Mouse (Mus musculus) ES-Bruce4 (cell line): ENCODE results near the gene Itk.

Experiments
- CTCF ChIP-seq: IDR thresholded peaks from one replicate; pipeline ENCODE4 v1.8.1; 2011; ENCODE audit warnings: low read depth, low read length
- EP300 ChIP-seq: IDR thresholded peaks from 2 replicates; pipeline ENCODE4 v1.6.1; 2011; ENCODE audit warnings: low read depth, low read length; ENCODE audit not compliant: insufficient read depth
- POLR2A ChIP-seq: IDR thresholded peaks from one replicate; pipeline ENCODE4 v1.8.1; 2011; ENCODE audit warnings: low read length; ENCODE audit not compliant: insufficient read depth

- no peak for TF ChIP-seq EP300
- no peak for TF ChIP-seq CTCF
- TF ChIP-seq POLR2A: no peak
Observed at GRCm38 (mm10) chr11:46363864-46364263, 25.5 kb downstream of the Itk start.
